Mouse (Mus musculus): ENCODE measurements at regions not wholly inside any gene's neighbourhood (a gene's known extent, or its start where the extent isn't known, plus 50 kb on each side); places are given as distances from the start of the nearest gene placed in this dataset.
"Not testable (repeated sequence)": the region's sequence is repeated elsewhere in the genome, so short reads cannot be mapped to it uniquely, and the experiment has no call there.

GRCm38 (mm10) chr8:52158176-52158575 lies 1353.4 kb upstream of the Aga start:
- peak in 1 of 2 experiments; percentile 22 for DNase-seq (ENCODE audit: low spot score in 2 of 2)

GRCm38 (mm10) chr8:52196934-52197333 lies 1314.6 kb upstream of the Aga start:
- DNase-seq (ENCODE audit: low spot score in 2 of 2), result not testable (repeated sequence)

DNA sequence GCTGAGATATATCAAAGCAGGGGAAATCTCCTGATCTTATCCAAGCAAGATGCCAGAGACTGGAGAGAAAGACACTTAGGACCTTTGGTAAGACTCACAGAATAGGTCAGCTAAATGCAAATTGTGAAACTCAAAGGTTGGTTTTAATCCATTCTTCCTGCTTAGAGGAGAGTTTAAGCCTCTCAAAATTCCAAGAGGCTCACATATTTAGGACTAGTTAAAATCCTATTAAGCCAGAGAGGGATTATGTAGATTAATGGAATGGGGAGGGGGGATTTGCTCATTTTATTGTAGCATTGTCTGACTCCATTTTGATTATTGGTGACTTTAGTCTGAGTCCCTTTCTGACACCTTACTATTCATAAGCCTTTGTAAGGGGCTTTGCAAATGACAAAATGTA lies 1284.0 kb upstream of the Aga start:
- DNase-seq (ENCODE audit: low spot score in 2 of 2), result no peak

GRCm38 (mm10) chr8:52256055-52256454 lies 1255.5 kb upstream of the Aga start:
- DNase-seq (ENCODE audit: low spot score in 2 of 2), result no peak

Measured in cerebellum, postnatal 4 days (tissue).